Mouse (Mus musculus): ENCODE data around the gene Pank4. TPM values are rescaled to one million over a fixed set of nuclear protein-coding genes. Genes with fewer than 3 reads are reported as not detected.

Pank4 gene
- polyA plus RNA-seq, 1 experiment, result 37.5 TPM

DNA sequence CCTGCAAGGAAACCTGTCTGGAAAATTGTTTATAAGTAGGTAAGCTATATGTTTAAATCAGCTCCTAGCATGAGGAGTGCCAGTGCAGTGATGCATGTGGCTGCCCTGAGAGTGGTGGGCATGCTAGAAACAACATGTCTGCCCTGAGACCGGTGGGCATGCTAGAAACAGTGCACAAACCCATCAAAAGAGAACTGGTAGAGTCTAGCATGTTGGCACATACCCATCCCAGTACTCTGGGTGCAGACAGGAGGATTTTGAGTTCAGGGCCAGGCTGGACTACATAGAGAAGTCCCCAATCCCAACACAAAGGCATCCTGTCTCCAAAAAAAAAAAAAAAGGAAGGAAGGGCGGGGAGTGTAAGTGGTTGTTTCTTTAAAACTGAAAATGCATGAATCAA is 29.1 kb upstream of the Pank4 start:
- Histone ChIP-seq H3K27ac (ENCODE audit: insufficient read depth, low read depth, low read length) (no peak overlapping the region), H3K4me1 (ENCODE audit: control insufficient read depth, insufficient read depth, low read length) (no peaks in the 10 kb centered on the region), H3K27me3 (replicated peaks; ENCODE audit: control insufficient read depth, insufficient read depth, low read length) (no peaks in the 10 kb centered on the region), H3K36me3 (ENCODE audit: control insufficient read depth, insufficient read depth, low read length) (no peaks in the 10 kb centered on the region), H3K4me3 (ENCODE audit: insufficient read depth, low read depth, low read length) (no peak overlapping the region)
- WGBS, result 71% methylated on average over 2 of the region's 2 CpGs
- DNase-seq, result no peak
- TF ChIP-seq CTCF (conservative IDR thresholded peaks at IDR 0.05; ENCODE audit: insufficient read depth, insufficient read length, low read depth, low read length), result no peak
- no peak for TF ChIP-seq POLR2A (IDR thresholded peaks at IDR 0.05; ENCODE audit: low read depth, low read length)

DNA sequence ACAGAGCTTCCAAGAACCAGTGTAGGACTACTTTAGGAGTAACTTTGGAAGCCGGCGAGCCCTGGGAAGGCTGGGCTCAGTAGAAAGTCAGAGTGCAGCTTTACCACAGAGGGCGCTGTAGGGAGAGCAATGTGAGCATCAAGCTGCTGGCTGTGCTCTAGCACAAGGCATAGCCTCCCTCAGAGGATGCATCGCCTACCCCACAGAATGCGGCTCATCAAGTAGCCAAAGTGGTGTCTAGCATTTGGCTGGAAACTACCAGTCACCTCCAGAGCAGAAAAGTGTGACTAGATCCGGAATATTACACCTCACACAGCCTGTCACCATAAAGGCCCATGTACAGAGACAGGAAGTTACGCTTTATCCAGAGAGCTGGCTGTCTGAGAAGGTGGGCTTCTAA is 28.1 kb upstream of the Pank4 start:
- Histone ChIP-seq H3K27me3 (replicated peaks; ENCODE audit: control insufficient read depth, insufficient read depth, low read length) (no peaks in the 10 kb centered on the region), H3K4me3 (ENCODE audit: insufficient read depth, low read depth, low read length) (no peak overlapping the region), H3K4me1 (ENCODE audit: control insufficient read depth, insufficient read depth, low read length) (no peaks in the 10 kb centered on the region), H3K36me3 (ENCODE audit: control insufficient read depth, insufficient read depth, low read length) (no peaks in the 10 kb centered on the region), H3K27ac (ENCODE audit: insufficient read depth, low read depth, low read length) (no peak overlapping the region)
- DNase-seq, result no peak
- 92% methylated on average over 7 of the region's 7 CpGs for WGBS
- TF ChIP-seq POLR2A (IDR thresholded peaks at IDR 0.05; ENCODE audit: low read depth, low read length) (no peak), CTCF (conservative IDR thresholded peaks at IDR 0.05; ENCODE audit: insufficient read depth, insufficient read length, low read depth, low read length) (no peak)

DNA sequence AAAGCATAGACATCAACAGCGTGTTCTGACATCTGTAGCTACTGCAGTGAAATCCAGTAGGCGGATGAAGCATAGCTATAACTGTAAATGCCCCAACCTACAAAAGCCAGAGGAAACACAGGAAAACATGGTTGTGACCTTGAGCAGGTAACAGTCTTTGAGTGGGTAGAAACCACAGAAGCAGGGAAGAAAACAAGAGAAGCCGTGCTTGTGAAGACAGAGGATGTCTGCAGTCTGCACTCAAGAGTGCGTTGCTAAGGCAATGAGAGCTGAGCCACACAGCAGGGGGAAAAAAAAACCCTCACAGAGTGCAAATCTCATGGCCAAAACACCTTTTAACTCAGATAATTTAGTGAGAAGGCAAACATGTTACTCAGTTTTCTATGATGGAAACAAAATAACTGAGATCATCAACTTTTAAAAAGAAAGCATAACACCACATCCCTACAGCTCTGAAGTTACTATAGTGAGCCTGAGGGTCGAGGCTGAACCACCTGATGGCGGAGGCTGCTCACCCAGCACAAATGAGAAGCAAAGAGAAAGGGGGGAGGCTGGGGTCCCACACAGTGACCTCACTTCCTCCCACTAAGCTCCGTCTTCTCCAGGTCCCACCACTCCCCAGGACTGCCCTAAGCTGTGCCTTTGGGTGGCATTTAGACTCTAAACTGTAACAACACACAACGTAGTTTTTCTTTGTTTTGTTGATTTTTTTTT is 27.2 kb upstream of the Pank4 start:
- DNase-seq, result no peak
- 70% methylated on average over 8 of the region's 8 CpGs for WGBS
- no peaks in the 10 kb centered on the region for H3K36me3 ChIP-seq (ENCODE audit: control insufficient read depth, insufficient read depth, low read length)
- no peaks in the 10 kb centered on the region for H3K4me1 ChIP-seq (ENCODE audit: control insufficient read depth, insufficient read depth, low read length)
- no peaks in the 10 kb centered on the region for H3K27me3 ChIP-seq (replicated peaks; ENCODE audit: control insufficient read depth, insufficient read depth, low read length)
- no peak overlapping the region for H3K4me3 ChIP-seq (ENCODE audit: insufficient read depth, low read depth, low read length)
- TF ChIP-seq POLR2A (IDR thresholded peaks at IDR 0.05; ENCODE audit: low read depth, low read length) (no peak), CTCF (conservative IDR thresholded peaks at IDR 0.05; ENCODE audit: insufficient read depth, insufficient read length, low read depth, low read length) (no peak)
- H3K27ac ChIP-seq (ENCODE audit: insufficient read depth, low read depth, low read length), result no peak overlapping the region

DNA sequence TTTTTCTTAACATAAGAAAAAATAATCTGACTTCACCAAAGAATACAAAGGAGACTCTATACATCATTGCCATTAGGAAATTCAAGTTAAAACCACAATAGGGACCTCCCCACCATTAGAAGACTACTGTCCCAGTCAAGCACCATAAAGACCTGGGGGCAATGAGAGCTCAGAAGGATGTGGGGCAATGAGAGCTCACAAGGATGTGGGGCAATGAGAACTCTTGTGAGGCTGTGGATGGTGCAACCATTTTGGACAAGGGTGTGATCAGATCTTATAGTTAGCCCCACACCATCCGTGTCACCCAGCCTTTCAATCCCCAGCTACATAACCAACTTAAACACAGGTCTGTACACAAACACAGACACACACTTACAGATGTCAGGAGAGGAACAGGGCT is 26.2 kb upstream of the Pank4 start:
- 75% methylated on average over 1 of the region's 1 CpGs for WGBS
- Histone ChIP-seq H3K27ac (ENCODE audit: insufficient read depth, low read depth, low read length) (no peak overlapping the region), H3K4me1 (ENCODE audit: control insufficient read depth, insufficient read depth, low read length) (no peaks in the 10 kb centered on the region), H3K27me3 (replicated peaks; ENCODE audit: control insufficient read depth, insufficient read depth, low read length) (no peaks in the 10 kb centered on the region), H3K36me3 (ENCODE audit: control insufficient read depth, insufficient read depth, low read length) (no peaks in the 10 kb centered on the region), H3K4me3 (ENCODE audit: insufficient read depth, low read depth, low read length) (no peak overlapping the region)
- TF ChIP-seq POLR2A (IDR thresholded peaks at IDR 0.05; ENCODE audit: low read depth, low read length) (no peak), CTCF (conservative IDR thresholded peaks at IDR 0.05; ENCODE audit: insufficient read depth, insufficient read length, low read depth, low read length) (no peak)
- DNase-seq, result no peak

DNA sequence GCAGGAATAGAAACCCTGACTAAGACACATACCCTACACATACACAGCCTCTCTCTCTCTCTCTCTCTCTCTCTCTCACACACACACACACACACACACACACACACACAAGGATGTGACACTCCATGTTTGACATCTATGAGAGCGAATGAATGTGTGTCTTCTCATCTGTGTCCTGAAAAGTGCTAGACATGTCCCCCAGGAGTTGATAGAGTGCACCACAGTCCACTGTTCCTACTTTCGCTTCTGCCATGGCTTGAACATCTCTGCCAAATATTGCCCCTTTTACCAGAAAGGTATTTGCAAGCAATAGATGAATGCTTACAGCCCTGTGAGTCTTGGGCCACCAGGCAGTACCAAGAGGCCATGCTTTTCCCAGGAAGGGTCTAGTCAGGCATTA is 23.8 kb upstream of the Pank4 start:
- no peak overlapping the region for H3K4me3 ChIP-seq (ENCODE audit: insufficient read depth, low read depth, low read length)
- 88% methylated on average over 2 of the region's 2 CpGs for WGBS
- no peaks in the 10 kb centered on the region for H3K4me1 ChIP-seq (ENCODE audit: control insufficient read depth, insufficient read depth, low read length)
- TF ChIP-seq POLR2A (IDR thresholded peaks at IDR 0.05; ENCODE audit: low read depth, low read length) (no peak), CTCF (conservative IDR thresholded peaks at IDR 0.05; ENCODE audit: insufficient read depth, insufficient read length, low read depth, low read length) (no peak)
- H3K27ac ChIP-seq (ENCODE audit: insufficient read depth, low read depth, low read length), result no peak overlapping the region
- no peak for DNase-seq
- H3K27me3 ChIP-seq (replicated peaks; ENCODE audit: control insufficient read depth, insufficient read depth, low read length), result no peaks in the 10 kb centered on the region
- no peaks in the 10 kb centered on the region for H3K36me3 ChIP-seq (ENCODE audit: control insufficient read depth, insufficient read depth, low read length)

DNA sequence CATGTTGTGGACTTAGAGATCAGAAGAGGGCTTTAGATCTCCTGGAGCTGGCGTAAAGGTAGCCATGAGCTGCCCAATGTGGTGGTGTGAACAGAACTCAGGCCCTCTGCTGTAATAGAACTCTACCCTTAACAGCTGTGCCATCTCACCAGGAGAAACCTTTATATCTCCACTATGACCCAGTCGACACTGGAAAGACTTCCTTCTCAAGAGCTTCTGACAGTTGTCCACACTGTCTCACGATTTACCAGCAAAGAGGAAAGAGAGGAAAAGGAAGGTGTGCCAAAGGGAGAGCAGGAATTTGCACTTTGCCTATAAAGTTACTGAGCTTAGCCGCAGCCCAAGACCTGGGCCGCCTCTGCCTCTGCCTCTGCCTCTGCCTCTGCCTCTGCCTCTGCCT is 22.1 kb upstream of the Pank4 start:
- Histone ChIP-seq H3K27ac (ENCODE audit: insufficient read depth, low read depth, low read length) (no peak overlapping the region), H3K36me3 (ENCODE audit: control insufficient read depth, insufficient read depth, low read length) (no peaks in the 10 kb centered on the region), H3K27me3 (replicated peaks; ENCODE audit: control insufficient read depth, insufficient read depth, low read length) (no peaks in the 10 kb centered on the region), H3K4me1 (ENCODE audit: control insufficient read depth, insufficient read depth, low read length) (no peaks in the 10 kb centered on the region), H3K4me3 (ENCODE audit: insufficient read depth, low read depth, low read length) (no peak overlapping the region)
- no peak for TF ChIP-seq POLR2A (IDR thresholded peaks at IDR 0.05; ENCODE audit: low read depth, low read length)
- TF ChIP-seq CTCF (conservative IDR thresholded peaks at IDR 0.05; ENCODE audit: insufficient read depth, insufficient read length, low read depth, low read length), result no peak
- DNase-seq, result no peak
- 63% methylated on average over 5 of the region's 5 CpGs for WGBS

DNA sequence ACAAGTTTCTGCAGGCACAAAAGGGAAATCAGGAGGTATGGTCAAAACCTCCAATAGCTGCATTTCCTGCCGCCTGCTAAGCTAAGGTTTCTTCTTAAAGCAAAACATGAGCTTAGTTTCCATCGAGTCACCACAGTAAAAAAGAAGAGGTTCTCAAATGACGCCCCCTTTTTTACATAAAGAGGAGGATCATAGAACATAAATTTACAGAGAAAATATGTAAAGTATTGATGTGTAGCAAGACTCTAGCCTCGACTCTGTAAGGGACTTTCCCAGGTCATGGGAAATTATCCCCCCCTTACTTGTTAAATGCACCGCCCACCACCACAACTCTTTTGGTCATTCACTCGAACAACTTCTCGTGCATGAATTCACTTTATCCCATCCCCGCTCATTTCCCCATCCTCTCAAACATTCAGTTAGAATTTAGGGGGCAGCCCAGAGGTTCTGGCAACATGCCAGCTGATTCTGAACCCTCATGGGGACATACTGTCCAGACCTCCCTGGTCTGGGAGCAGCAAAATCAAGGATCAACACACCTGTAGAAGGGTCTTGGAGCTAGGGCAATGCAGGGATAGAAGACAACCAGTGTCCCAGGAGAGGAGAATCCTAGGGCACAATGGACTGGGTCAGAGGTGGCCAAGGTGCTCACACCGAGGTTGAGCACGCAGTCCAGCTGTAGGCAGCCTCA is 21.1 kb upstream of the Pank4 start:
- Histone ChIP-seq H3K27ac (ENCODE audit: insufficient read depth, low read depth, low read length) (no peak overlapping the region), H3K36me3 (ENCODE audit: control insufficient read depth, insufficient read depth, low read length) (no peaks in the 10 kb centered on the region), H3K4me1 (ENCODE audit: control insufficient read depth, insufficient read depth, low read length) (no peaks in the 10 kb centered on the region), H3K27me3 (replicated peaks; ENCODE audit: control insufficient read depth, insufficient read depth, low read length) (no peaks in the 10 kb centered on the region), H3K4me3 (ENCODE audit: insufficient read depth, low read depth, low read length) (no peak overlapping the region)
- TF ChIP-seq CTCF (conservative IDR thresholded peaks at IDR 0.05; ENCODE audit: insufficient read depth, insufficient read length, low read depth, low read length), result no peak
- TF ChIP-seq POLR2A (IDR thresholded peaks at IDR 0.05; ENCODE audit: low read depth, low read length), result no peak
- no peak for DNase-seq
- WGBS, result 69% methylated on average over 10 of the region's 10 CpGs
